Mouse (Mus musculus) retina, embryonic 14.5 days (tissue): ENCODE data around the gene Ppp1cb.
A peak's percentile ranks its signal among the peaks of the same experiment; 100 is the strongest.

Experiments used
- DNase-seq: peaks from one replicate; pipeline ENCODE4 v3.0.0-alpha.2; 2015; ENCODE audit warnings: low spot score

Ppp1cb gene

DNA sequence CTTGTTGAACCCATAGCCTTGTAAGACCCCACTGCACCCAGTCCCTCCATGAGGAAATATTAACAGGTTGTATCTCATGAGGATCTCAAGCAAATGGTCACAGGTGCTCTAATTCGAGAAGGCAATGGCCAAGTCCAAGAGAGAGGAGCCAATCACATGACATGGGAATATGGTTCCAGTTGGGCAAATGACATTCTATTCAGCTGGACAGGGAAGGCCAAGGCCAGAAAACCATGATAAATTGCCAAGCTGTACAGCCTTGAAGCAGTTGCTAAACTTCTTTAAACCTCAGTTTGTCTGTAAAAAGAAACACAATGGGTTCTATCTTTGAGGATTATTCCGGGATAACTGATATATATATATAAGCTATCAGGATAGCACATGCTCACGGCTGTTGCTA lies 14.7 kb upstream of the Ppp1cb start:
- no peak for DNase-seq

DNA sequence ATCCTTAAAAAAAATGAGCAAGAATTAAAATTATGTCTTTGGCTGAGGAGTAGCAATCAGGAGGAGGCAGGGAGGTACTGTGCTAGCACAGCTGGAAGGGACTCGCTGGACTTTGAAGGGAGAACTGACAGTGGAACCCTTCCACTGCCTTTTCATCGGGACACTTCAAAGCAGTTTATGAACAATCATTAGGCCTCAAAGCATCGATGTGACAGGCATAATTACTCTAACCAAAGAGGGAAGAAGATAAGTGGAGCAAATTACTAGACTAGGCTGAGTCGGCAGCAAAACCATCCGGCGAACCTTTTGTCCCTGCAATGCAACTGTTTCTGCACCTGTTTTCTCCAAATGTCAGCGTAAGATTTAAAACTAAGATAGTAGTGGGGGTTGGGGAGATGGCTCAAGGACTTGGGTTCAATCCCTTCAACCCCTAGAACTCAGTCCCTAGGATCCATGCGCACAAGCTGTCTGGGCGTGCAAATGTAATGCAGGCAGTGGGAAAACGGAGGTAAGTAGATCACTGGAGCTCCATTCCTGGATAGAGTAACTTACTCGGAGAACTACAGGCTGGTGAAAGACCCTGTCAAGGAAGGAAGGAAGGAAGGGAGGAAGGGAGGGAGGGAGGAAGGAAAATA lies 13.2 kb upstream of the Ppp1cb start:
- DNase-seq = peak; percentile 81

DNA sequence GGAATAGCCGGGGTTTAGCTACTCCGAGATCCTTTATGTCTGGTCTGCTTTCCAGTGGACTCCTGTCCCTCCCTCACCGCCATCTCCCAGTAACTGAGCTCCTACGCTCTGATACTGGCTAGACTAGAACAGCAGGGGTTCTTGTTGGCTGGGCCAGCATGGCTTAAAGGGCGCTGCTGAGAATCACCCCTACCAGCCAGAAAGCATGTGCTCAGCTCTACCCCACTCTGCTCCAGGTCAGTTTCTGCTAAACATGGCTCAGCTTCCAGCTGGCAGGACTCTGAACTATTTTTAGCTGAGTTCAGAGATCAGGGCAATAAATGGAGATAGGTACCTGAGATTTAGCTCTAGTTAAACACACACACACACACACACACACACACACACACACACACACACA lies 12.2 kb upstream of the Ppp1cb start:
- DNase-seq = peak; percentile 40

DNA sequence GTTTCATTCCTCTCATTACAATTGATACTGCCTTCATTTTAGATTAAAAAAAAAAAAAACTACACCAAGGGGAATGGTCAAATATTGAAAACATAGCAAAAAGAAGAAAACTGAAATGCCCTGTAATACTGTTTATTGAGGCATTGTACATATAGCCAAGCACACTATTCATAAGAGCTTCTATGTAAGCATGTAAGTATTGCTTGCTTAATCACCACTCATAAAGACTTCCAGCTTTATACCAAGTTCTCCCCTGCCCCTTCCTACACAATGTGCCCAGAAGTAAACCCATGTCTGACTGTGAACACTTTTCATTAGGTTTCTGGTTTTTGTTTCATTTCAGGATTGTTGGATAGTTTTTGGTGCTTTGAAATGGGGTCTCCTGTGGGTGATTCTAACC lies 11.8 kb upstream of the Ppp1cb start:
- no peak for DNase-seq

DNA sequence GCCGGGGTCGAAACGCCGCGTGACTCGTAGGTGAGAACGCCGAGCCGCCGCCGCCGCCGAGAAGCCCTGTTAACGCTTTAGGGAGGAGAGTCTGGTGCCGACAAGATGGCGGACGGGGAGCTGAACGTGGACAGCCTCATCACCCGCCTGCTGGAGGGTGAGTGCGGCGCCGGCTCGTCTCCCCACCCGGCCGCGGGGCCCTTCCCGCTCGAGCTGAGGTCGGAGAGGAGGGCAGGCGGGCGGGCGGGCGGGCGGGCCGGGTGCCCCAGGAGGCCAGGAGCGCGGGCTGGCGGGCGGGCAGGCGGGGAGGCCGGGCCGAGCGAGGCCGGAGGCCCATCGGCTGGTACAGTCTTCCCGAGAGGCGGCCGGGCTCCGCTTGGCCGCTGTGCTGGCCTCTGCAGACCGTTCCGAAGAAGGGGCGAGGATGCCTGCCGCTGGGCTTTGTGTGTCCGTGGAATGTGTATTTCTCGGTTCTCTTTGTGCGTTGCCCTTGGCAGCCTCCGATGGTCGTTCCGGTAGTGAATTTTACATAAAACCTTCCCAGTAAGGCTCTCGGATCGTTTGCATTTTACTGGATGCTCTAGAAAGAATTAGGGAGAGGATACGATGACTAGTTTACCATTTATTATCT lies 723 bp downstream of the Ppp1cb start:
- DNase-seq = no peak

DNA sequence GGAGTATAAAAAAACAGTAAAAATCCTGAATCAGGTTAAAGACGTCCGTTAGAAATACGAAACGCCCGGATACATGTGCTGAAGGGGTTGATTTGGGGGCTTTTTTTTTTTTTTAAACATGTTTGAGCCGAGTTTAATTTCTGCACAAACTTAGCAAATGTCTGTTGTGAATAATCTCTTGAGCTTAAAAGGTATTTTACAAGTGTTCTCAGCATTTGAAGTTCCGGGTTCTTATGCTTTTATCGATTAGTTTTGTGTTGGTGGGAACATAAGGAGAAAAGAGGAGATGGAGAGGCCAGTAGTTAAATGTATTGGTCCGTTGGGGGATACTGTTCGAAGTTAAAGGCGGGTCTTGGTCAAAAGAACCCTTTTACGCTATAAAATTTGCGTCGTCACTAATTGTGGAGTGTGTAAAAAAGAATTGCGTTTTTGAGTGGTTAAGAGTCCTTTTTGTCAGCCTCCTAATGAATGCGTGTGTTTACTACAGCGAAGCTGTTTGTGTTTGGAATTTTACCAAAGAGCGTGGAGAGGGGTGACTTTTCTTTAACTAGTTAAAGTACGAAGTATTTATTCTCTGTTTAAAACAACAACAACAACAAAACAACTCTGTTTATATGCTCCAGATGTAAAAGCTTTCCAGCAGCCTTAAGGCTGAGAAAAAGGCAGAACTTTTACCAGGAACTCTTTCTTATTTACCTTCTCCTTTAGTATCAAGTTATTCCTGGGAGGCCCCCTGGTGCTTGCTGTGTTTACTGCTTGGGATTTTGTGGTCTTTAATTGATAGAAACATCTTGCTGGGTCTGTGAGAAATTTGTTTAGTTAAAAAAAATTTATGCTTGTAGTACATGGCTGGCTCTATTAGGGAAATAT lies 1.5 kb downstream of the Ppp1cb start:
- DNase-seq = peak; percentile 61

DNA sequence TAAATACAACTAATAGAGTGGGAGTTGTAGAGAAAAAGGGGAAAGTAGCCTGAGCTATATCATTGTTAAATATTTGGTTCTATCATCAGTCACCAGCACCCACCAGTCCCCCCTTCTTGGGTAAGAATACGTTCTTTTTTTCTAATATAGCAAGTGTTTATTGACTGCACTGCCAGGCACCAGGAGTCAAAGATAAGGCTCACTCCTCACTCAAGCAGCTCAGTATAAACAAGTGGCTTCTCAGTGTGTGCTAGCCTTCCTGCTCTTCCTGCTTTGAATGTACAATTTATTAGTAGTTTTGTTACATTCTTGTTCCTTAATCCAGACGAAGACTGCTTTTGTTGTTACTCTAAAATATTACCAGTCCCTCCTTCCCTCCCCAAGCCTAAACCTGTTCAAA lies 2.3 kb downstream of the Ppp1cb start:
- DNase-seq = no peak

DNA sequence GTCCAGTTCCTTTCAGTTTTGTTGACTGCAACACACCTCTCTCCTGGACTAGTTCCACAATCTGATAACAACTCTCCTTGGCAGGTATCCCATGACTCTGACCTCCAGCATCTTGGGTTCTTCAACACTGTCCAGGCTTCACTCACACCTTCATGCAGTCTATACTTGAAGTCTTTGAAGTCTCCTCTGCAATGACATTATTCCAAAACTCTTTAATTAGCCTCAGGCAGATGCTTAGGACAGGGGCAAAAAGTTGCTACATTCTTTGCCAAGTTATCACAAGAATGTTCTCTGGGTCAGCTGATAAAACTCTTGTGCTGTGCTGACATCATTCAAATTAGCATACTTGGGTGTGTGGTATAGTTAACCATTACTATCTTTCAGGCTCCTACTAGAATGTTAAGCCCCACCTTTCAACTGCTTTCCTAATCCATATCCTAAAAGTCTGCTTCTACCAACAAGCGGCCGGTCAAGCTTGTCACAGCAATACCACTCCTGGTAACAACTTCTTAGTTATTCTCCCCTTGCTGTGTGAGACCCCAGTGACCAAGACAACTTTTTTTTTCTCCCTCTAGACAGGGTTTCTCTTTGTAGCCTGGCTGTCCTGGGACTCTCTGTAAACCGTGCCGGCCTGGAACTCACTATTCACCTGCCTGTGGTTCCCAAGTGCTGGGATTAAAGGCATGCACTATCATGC lies 13.8 kb downstream of the Ppp1cb start:
- DNase-seq = no peak

DNA sequence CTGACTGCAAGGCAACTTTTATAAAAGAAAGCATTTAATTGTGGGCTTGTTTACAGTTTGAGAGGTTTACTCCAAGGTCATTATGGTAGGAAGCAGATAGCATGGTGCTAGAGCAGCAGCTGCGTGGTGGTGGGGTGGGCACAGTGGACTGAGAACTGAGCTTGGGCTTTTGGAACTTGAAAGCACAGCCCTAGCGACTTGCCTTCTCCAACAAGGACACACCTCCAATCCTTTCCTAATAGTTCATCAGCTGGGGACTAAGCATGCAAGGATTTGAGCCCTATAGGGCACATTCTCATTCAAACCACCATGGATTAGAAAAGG lies 14.3 kb downstream of the Ppp1cb start:
- DNase-seq = no peak

DNA sequence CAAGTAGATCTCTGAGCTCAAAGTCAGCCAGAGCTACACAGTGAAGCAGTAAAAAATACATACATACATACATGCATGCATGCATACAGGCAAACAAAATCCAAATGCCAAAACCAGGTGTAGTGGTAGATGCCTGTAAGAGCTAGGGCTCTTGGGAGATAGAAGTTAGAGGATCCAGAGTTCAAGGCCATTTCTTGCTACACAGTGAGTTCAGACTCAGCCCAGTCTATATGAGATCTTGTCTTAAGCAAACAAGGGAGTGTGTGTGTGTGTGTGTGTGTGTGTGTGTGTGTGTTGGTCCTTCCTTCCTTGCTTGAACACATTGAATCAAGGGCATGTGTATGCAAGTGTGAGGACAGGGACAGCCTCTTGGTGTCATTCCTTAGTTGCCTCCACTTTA lies 17.9 kb downstream of the Ppp1cb start:
- no peak for DNase-seq

DNA sequence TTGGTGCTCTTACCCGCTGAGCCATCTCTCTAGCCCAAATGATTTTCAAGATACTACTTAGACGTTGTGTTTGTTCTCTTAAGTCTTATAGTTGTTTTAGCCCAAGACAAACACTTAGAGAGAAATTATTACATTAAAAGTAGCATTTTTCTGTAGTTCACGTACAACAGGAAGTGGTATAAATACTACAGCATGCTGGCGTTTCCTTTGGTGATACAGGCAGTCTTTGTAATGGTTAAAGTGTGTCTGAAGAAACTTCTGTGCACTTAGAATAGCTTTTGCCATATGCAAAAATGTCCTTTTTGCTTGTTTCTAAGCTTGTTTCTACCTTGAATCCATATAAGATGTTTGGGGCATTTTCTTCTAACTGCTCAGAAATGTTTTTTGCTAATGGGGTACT lies 20.3 kb downstream of the Ppp1cb start:
- no peak for DNase-seq

DNA sequence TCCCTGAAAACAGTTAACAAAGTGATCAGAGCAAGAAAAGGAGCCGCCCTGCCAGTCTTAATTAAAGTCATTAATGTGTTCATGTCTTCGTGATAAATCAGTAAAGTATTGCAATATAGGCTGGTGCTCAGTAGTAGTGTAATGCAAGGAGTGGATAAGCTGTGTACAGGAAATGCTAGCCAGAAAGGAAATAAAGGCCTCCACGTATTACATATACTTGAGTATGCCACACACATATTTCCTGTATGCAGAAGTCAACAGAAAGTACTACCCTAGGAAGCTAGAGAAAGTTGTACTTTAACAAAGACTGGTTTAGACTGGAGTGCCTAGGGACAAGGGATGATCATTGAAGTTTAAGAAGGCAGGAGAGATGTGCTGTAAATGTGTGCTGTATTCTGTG lies 26.8 kb downstream of the Ppp1cb start:
- no peak for DNase-seq

DNA sequence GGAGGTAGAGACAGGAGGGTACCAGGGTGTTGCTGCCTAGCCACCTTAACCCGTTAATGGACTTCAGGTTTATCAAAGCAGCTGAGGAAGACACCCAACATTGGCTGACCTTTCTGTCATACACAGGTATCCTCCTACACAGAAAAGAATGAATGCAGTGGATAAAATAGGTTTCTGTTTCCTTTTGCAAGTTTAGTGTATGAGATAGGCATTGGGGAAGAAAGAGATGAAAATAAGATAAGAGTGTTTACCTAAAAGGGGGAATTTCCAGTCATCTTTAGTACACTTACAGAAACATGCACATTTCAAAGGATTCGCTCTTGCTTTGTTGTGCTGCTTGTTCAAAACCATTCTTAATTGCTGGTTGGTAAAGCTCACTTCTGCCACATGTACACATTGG lies 29.4 kb downstream of the Ppp1cb start:
- DNase-seq = no peak

DNA sequence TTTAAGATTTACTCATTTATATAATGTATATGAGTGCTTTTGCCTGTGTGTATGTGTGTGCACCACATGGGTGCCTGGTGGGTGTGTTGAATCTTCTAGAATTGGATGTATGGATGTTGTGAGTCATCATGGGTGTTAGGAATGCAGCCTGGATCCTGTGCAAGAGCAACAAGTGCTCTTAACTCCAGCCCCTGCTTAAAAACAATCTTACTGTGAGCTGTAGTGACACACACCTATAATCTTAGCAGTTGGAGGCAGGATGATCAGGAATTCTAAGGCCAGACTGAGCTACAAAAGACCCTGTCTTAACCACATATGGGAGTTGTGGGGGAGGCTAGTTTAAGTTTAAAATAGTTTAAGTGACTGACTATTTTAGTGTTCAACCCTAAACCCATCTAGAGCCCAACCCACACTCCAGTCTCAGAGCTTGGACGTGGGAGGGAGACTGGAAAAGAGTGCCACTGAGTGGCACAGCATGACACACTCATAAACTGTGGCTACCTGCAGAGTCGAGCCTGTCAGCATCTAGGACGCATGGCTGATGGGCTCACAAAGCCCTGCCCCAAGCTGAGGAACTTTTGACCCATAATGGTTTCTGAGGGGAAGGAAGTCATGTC lies 35.5 kb downstream of the Ppp1cb start:
- DNase-seq = no peak

DNA sequence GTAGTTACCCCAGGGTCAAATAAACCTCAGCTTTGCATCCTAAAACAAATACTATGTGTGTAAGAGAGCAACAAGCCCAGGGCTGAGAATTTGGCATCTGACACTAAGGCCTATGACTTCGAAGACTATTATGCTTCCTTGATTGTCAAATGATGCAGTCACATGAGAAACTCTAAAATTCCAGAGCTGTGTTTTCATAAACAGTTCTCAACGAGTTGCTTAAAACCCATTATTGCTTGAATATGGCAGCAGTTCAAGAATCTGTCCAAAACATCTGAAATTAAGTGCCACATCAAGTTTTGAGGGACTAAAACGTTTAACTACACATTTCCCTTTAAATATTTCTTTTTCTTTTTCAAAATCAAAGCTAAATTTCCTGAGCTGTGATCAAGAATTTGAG lies 50.1 kb downstream of the Ppp1cb start:
- DNase-seq = no peak

DNA sequence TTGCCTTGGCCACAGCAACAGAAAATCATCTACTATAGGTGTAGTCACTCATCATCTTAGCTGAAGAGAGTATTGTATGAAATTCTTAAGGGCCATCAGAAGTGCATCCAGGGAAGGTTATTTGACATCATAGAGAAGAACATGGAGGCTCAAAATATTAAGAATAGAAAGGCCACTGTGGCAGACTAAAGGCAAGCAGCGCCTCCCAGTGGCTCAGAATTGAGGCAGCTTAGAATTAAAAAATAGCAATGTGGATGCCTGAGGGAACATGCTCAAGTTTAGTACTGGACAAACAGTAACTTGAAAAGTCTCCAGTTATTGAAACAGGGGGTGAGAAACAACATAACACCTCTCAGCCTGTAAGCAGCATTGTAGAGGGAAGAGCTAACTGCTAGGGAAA lies 61.7 kb downstream of the Ppp1cb start:
- peak; percentile 40 for DNase-seq

DNA sequence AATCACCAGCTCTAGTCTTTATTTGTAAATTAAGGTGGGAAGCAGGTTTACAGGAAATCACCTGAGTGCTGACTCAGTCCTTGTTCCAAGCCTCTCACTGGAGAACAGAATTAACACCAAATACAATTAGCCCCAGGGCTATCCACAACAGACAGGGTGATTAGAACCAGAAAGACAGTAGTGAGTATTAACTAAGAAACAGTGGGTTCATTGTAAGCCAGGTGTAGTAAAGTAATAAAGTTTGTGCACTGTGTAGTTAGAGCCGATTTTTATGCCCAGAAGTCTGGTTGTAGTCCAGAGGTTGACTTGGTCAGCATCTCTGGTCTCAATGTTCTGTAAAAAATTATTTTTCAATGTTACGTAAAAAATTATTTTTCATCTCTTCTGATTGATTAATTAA lies 90.8 kb downstream of the Ppp1cb start:
- DNase-seq = no peak

DNA sequence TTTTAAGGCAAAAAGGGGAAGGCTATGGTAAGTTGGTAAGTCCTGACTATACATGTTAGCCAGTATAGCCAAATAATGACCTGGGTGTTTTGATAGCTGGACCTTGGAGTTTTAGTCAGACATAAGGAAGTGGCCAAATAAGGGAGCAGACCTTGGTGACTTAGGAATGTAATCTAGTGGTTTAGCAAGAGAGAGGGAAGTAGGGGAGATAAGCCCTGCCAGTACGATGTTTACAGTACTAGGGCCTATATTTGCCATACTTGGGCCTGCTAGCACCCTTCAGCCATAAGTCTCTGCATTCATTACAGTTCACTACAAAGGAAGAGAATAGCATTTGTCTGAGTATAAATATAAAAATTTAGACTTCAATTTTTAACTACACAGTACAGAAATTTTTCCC lies 106.1 kb downstream of the Ppp1cb start:
- no peak for DNase-seq
